Mouse (Mus musculus) liver, embryonic 14.5 days (tissue): Measurements from ENCODE around the gene Duxbl3. TPM values are rescaled to one million over a fixed set of nuclear protein-coding genes. Genes with fewer than 3 reads are reported as not detected.

Experiments used
- ATAC-seq: fragments of 200-750 bp; cut with Nextera tagmentation; 2 replicates; pipeline ENCODE4 v1.8.0; 2017; ENCODE audit warnings: moderate number of reproducible peaks, mild to moderate bottlenecking, moderate library complexity; ENCODE audit not compliant: insufficient read depth
- DNase-seq, 3 experiments: peaks; one replicate each; pipeline ENCODE4 v3.0.0-alpha.2; 2012 to 2013; ENCODE audit warnings: low read depth in 3 of 3, low spot score in 3 of 3
- H3K27ac ChIP-seq: fragments of 300-500 bp; sonication (generic); 2 replicates; pipeline ENCODE4 v1.5.1; 2014; ENCODE audit warnings: moderate library complexity, mild to moderate bottlenecking, control low read depth, inconsistent platforms
- H3K27me3 ChIP-seq: fragments of 300-500 bp; sonication (generic); 2 replicates; pipeline ENCODE4 v1.6.1; 2014; ENCODE audit warnings: mild to moderate bottlenecking, low read length, moderate library complexity; ENCODE audit not compliant: control insufficient read depth, insufficient read depth
- H3K36me3 ChIP-seq: fragments of 300-500 bp; sonication (generic); replicated peaks from 2 replicates; pipeline ENCODE4 v1.6.1; 2014; ENCODE audit warnings: low read depth; ENCODE audit not compliant: control insufficient read depth, insufficient read depth
- H3K4me1 ChIP-seq, 2 experiments: fragments of 200-500 bp in 1 of 2; fragments of 300-500 bp in 1 of 2; sonication (generic) in 1 of 2; replicated peaks; 2 replicates each; pipeline ENCODE4 v1.6.1; 2012 to 2014; ENCODE audit warnings: antibody characterized with exemption in 1 of 2, inconsistent platforms in 1 of 2, low read length in 1 of 2; ENCODE audit not compliant: control insufficient read depth in 2 of 2, insufficient read depth in 2 of 2
- H3K4me2 ChIP-seq: fragments of 300-500 bp; sonication (generic); 2 replicates; pipeline ENCODE4 v1.6.1; 2014; ENCODE audit warnings: low read depth, mild to moderate bottlenecking, control low read depth, moderate library complexity
- H3K4me3 ChIP-seq, 2 experiments: fragments of 200-500 bp in 1 of 2; fragments of 300-500 bp in 1 of 2; sonication (generic) in 1 of 2; 2 replicates each; pipeline ENCODE4 v1.5.1; 2012 to 2014; ENCODE audit warnings: low read depth in 2 of 2, low read length in 2 of 2, mild to moderate bottlenecking in 2 of 2, control low read depth in 1 of 2, inconsistent platforms in 1 of 2, moderate library complexity in 1 of 2; ENCODE audit not compliant: insufficient read depth in 1 of 2
- H3K9ac ChIP-seq: fragments of 300-500 bp; sonication (generic); replicated peaks from 2 replicates; pipeline ENCODE4 v1.6.1; 2014; ENCODE audit warnings: mild to moderate bottlenecking, control low read depth, moderate library complexity
- H3K9me3 ChIP-seq: fragments of 300-500 bp; sonication (generic); 2 replicates; pipeline ENCODE4 v1.6.1; 2016; ENCODE audit warnings: low read length, mixed read lengths; ENCODE audit not compliant: control insufficient read depth
- CTCF ChIP-seq: IDR thresholded peaks from 2 replicates; pipeline ENCODE4 v1.5.1; 2016; ENCODE audit warnings: antibody characterized with exemption, low read depth, control low read depth
- EP300 ChIP-seq: IDR thresholded peaks from 2 replicates; pipeline ENCODE4 v1.6.1; 2016; ENCODE audit warnings: antibody characterized with exemption, low read depth
- WGBS: fragments of 180-500 bp; shearing (Covaris S2); extraction: QIAGEN DNeasy Blood & Tissue Kit; methylation state at CpG from one replicate; pipeline ENCODE4 v1.1.7; 2014; ENCODE audit not compliant: insufficient replicate concordance; 5-methylcytosine and 5-hydroxymethylcytosine counted together
- polyA plus RNA-seq, 2 experiments: library from polyadenylated mRNA; depleted of rRNA in 1 of 2; stranded (reverse) in 1 of 2; unstranded in 1 of 2; fragments of >200 nt; fragmentation: Nextera tagmentation in 1 of 2; extraction: Ambion mirVana in 1 of 2; gene quantifications; 2 replicates each; pipeline versions ENCODE4 v1.2.1 to v1.2.3; 2012 to 2014

Gene Duxbl3
- polyA plus RNA-seq, 2 experiments = not detected

DNA sequence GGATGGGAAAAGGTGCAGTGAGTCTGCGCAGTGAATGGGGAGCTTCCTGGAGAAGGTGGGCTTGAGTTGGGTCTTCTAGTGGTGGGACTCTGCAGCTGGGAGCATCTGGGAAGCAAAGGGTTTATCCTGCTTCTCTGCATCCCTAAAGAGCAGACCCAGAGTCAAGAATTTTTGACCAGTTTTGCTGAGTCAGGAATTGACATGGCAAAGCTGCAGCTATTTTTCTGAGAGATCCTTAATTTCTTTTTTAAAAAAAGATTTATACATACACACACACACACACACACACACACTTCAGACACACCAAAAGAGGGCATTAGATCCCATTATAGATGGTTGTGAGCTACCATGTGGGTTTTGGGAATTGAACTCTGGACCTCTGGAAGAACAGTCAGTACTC lies 36.1 kb downstream of the Duxbl3 start:
- no peaks in the 10 kb centered on the region for H3K27me3 ChIP-seq
- H3K27ac ChIP-seq = no peak overlapping the region
- 88% methylated on average over 1 of the region's 1 CpGs for WGBS
- H3K36me3 ChIP-seq = no peaks in the 10 kb centered on the region
- no peak overlapping the region for H3K4me3 ChIP-seq
- no peak for ATAC-seq
- no peak for DNase-seq
- no peaks in the 10 kb centered on the region for H3K4me1 ChIP-seq
- no peak for TF ChIP-seq CTCF
- no peak for TF ChIP-seq EP300
- H3K9ac ChIP-seq = no peak overlapping the region
- no peaks in the 10 kb centered on the region for H3K9me3 ChIP-seq
- H3K4me2 ChIP-seq = no peak overlapping the region

GRCm38 (mm10) chr14:26297055-26297454 lies 39.3 kb downstream of the Duxbl3 start:
- no peak overlapping the region for H3K27ac ChIP-seq
- no peaks in the 10 kb centered on the region for H3K27me3 ChIP-seq
- TF ChIP-seq CTCF = no peak
- no peak for TF ChIP-seq EP300
- no peaks in the 10 kb centered on the region for H3K36me3 ChIP-seq
- no peak overlapping the region for H3K9ac ChIP-seq
- ATAC-seq (no peak), DNase-seq (no peak)
- 49% methylated on average over 4 of the region's 4 CpGs for WGBS
- H3K4me3 ChIP-seq = no peak overlapping the region
- H3K9me3 ChIP-seq = no peaks in the 10 kb centered on the region
- no peak overlapping the region for H3K4me2 ChIP-seq
- no peaks in the 10 kb centered on the region for H3K4me1 ChIP-seq

GRCm38 (mm10) chr14:26297484-26297883 lies 39.7 kb downstream of the Duxbl3 start:
- Histone ChIP-seq H3K36me3 (no peaks in the 10 kb centered on the region), H3K27ac (no peak overlapping the region), H3K4me1 (no peaks in the 10 kb centered on the region), H3K4me3 (no peak overlapping the region), H3K27me3 (no peaks in the 10 kb centered on the region), H3K9me3 (no peaks in the 10 kb centered on the region), H3K4me2 (no peak overlapping the region), H3K9ac (no peak overlapping the region)
- no peak for TF ChIP-seq CTCF
- no peak for TF ChIP-seq EP300
- ATAC-seq (no peak), DNase-seq (no peak)
- WGBS = 50% methylated on average over 5 of the region's 5 CpGs

- H3K36me3 ChIP-seq = no peaks in the 10 kb centered on the region
- H3K4me1 ChIP-seq = no peaks in the 10 kb centered on the region
- no peak overlapping the region for H3K4me3 ChIP-seq
- no peaks in the 10 kb centered on the region for H3K9me3 ChIP-seq
- no peak overlapping the region for H3K9ac ChIP-seq
- no peaks in the 10 kb centered on the region for H3K27me3 ChIP-seq
- no peak overlapping the region for H3K4me2 ChIP-seq
- TF ChIP-seq EP300 (no peak), CTCF (peak; percentile 51)
- DNase-seq = peak in 2 of 3 experiments; percentile 7 to 22
- WGBS = 22% methylated on average over 2 of the region's 2 CpGs
- ATAC-seq = no peak
- H3K27ac ChIP-seq = no peak overlapping the region
Observed at GRCm38 (mm10) chr14:26303111-26303510, 45.3 kb downstream of the Duxbl3 start.

GRCm38 (mm10) chr14:26306032-26306431 lies 48.3 kb downstream of the Duxbl3 start:
- Histone ChIP-seq H3K4me2 (no peak overlapping the region), H3K4me1 (no peaks in the 10 kb centered on the region), H3K27ac (no peak overlapping the region), H3K4me3 (no peak overlapping the region), H3K27me3 (no peaks in the 10 kb centered on the region), H3K9ac (no peak overlapping the region), H3K9me3 (no peaks in the 10 kb centered on the region), H3K36me3 (no peaks in the 10 kb centered on the region)
- ATAC-seq (no peak), DNase-seq (no peak)
- TF ChIP-seq EP300 = no peak
- TF ChIP-seq CTCF = peak; percentile 48
- 28% methylated on average over 2 of the region's 2 CpGs for WGBS

DNA sequence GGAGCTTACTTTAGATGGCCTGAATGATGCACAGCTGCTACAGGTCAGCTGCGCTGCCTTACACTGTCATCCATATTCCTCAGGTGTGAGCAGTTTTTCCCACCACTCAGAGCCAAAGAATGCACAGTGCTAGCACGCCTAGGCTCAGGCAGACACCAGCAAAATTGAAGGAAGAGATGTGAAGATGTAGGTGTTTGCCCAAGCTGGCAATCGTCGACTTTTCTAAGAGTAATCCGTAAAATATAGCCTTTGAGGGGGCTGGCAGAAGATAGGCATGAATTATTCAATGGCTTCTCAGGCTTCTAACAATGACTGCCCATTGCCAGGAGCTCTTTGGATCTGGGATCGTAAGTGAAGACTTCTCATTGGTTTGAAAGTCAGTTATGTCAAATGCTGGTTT lies 51.1 kb downstream of the Duxbl3 start:
- H3K9ac ChIP-seq = no peak overlapping the region
- no peak for ATAC-seq
- DNase-seq = no peak
- no peak overlapping the region for H3K27ac ChIP-seq
- TF ChIP-seq CTCF (no peak), EP300 (no peak)
- H3K36me3 ChIP-seq = no peaks in the 10 kb centered on the region
- H3K9me3 ChIP-seq = no peaks in the 10 kb centered on the region
- H3K4me1 ChIP-seq = no peaks in the 10 kb centered on the region
- WGBS = 62% methylated on average over 6 of the region's 6 CpGs
- H3K4me2 ChIP-seq = no peak overlapping the region
- H3K27me3 ChIP-seq = no peaks in the 10 kb centered on the region
- H3K4me3 ChIP-seq = no peak overlapping the region
